Mouse (Mus musculus): ENCODE measurements around the gene Brd4. TPM values are rescaled to one million over a fixed set of nuclear protein-coding genes. Genes with fewer than 3 reads are reported as not detected.

The Brd4 gene
- polyA plus RNA-seq, 1 experiment from 2014 or later: 130 TPM

GRCm38 (mm10) chr17:32256896-32257295 is 27.6 kb downstream of the Brd4 start:
- no peaks in the 10 kb centered on the region for H3K4me1 ChIP-seq (replicated peaks; ENCODE audit: control insufficient read depth, insufficient read depth, low read length)
- ATAC-seq (replicated peaks; ENCODE audit: low FRiP score) (no peak), DNase-seq (ENCODE audit: low spot score) (no peak)
- H3K9ac ChIP-seq (ENCODE audit: low read length): no peak overlapping the region
- H3K27ac ChIP-seq (ENCODE audit: low read depth, low read length): no peak overlapping the region
- no peak overlapping the region for H3K4me3 ChIP-seq (ENCODE audit: low read depth, low read length)
- no peaks in the 10 kb centered on the region for H3K27me3 ChIP-seq (ENCODE audit: control insufficient read depth, insufficient read depth, low read length)
- H3K36me3 ChIP-seq (ENCODE audit: control insufficient read depth, insufficient read depth, low read length): no peaks in the 10 kb centered on the region
- no peaks in the 10 kb centered on the region for H3K9me3 ChIP-seq (ENCODE audit: control insufficient read depth, low read length)
- WGBS: 87% methylated on average over 2 of the region's 2 CpGs
- H3K4me2 ChIP-seq (ENCODE audit: low read depth, low read length, severe bottlenecking): no peak overlapping the region

- Histone ChIP-seq H3K27ac (ENCODE audit: low read depth, low read length) (no peak overlapping the region), H3K9ac (ENCODE audit: low read length) (no peak overlapping the region), H3K4me3 (ENCODE audit: low read depth, low read length) (no peak overlapping the region), H3K4me1 (replicated peaks; ENCODE audit: control insufficient read depth, insufficient read depth, low read length) (no peaks in the 10 kb centered on the region), H3K36me3 (ENCODE audit: control insufficient read depth, insufficient read depth, low read length) (no peaks in the 10 kb centered on the region), H3K9me3 (ENCODE audit: control insufficient read depth, low read length) (no peaks in the 10 kb centered on the region), H3K27me3 (ENCODE audit: control insufficient read depth, insufficient read depth, low read length) (no peaks in the 10 kb centered on the region), H3K4me2 (ENCODE audit: low read depth, low read length, severe bottlenecking) (no peak overlapping the region)
- 95% methylated on average over 2 of the region's 2 CpGs for WGBS
- ATAC-seq (replicated peaks; ENCODE audit: low FRiP score) (no peak), DNase-seq (ENCODE audit: low spot score) (no peak)
Measured at GRCm38 (mm10) chr17:32253261-32253660, 31.3 kb downstream of the Brd4 start.

GRCm38 (mm10) chr17:32251827-32252470 is 32.6 kb downstream of the Brd4 start:
- no peaks in the 10 kb centered on the region for H3K27me3 ChIP-seq (ENCODE audit: control insufficient read depth, insufficient read depth, low read length)
- no peaks in the 10 kb centered on the region for H3K4me1 ChIP-seq (replicated peaks; ENCODE audit: control insufficient read depth, insufficient read depth, low read length)
- H3K27ac ChIP-seq (ENCODE audit: low read depth, low read length): no peak overlapping the region
- H3K4me2 ChIP-seq (ENCODE audit: low read depth, low read length, severe bottlenecking): no peak overlapping the region
- DNase-seq (ENCODE audit: low spot score): no peak
- no peak for ATAC-seq (replicated peaks; ENCODE audit: low FRiP score)
- no peaks in the 10 kb centered on the region for H3K36me3 ChIP-seq (ENCODE audit: control insufficient read depth, insufficient read depth, low read length)
- no peak overlapping the region for H3K4me3 ChIP-seq (ENCODE audit: low read depth, low read length)
- no peak overlapping the region for H3K9ac ChIP-seq (ENCODE audit: low read length)
- no peaks in the 10 kb centered on the region for H3K9me3 ChIP-seq (ENCODE audit: control insufficient read depth, low read length)
- WGBS: 93% methylated on average over 2 of the region's 2 CpGs

GRCm38 (mm10) chr17:32250066-32250465 is 34.5 kb downstream of the Brd4 start:
- no peaks in the 10 kb centered on the region for H3K4me1 ChIP-seq (replicated peaks; ENCODE audit: control insufficient read depth, insufficient read depth, low read length)
- no peak overlapping the region for H3K9ac ChIP-seq (ENCODE audit: low read length)
- no peak overlapping the region for H3K4me3 ChIP-seq (ENCODE audit: low read depth, low read length)
- H3K27ac ChIP-seq (ENCODE audit: low read depth, low read length): no peak overlapping the region
- DNase-seq (ENCODE audit: low spot score) (no peak), ATAC-seq (replicated peaks; ENCODE audit: low FRiP score) (no peak)
- no peak overlapping the region for H3K4me2 ChIP-seq (ENCODE audit: low read depth, low read length, severe bottlenecking)
- 92% methylated on average over 1 of the region's 1 CpGs for whole genome bisulfite sequencing
- no peaks in the 10 kb centered on the region for H3K9me3 ChIP-seq (ENCODE audit: control insufficient read depth, low read length)
- H3K36me3 ChIP-seq (ENCODE audit: control insufficient read depth, insufficient read depth, low read length): no peaks in the 10 kb centered on the region
- H3K27me3 ChIP-seq (ENCODE audit: control insufficient read depth, insufficient read depth, low read length): no peaks in the 10 kb centered on the region

- Histone ChIP-seq H3K9me3 (ENCODE audit: control insufficient read depth, low read length) (no peaks in the 10 kb centered on the region), H3K36me3 (ENCODE audit: control insufficient read depth, insufficient read depth, low read length) (no peaks in the 10 kb centered on the region), H3K9ac (ENCODE audit: low read length) (no peak overlapping the region), H3K4me2 (ENCODE audit: low read depth, low read length, severe bottlenecking) (no peak overlapping the region), H3K4me1 (replicated peaks; ENCODE audit: control insufficient read depth, insufficient read depth, low read length) (no peaks in the 10 kb centered on the region), H3K27me3 (ENCODE audit: control insufficient read depth, insufficient read depth, low read length) (no peaks in the 10 kb centered on the region), H3K27ac (ENCODE audit: low read depth, low read length) (no peak overlapping the region), H3K4me3 (ENCODE audit: low read depth, low read length) (no peak overlapping the region)
- ATAC-seq (replicated peaks; ENCODE audit: low FRiP score) (no peak), DNase-seq (ENCODE audit: low spot score) (no peak)
- WGBS: 100% methylated on average over 1 of the region's 1 CpGs
Measured at GRCm38 (mm10) chr17:32248192-32248591, 36.3 kb downstream of the Brd4 start.

- no peak overlapping the region for H3K9ac ChIP-seq (ENCODE audit: low read length)
- H3K9me3 ChIP-seq (ENCODE audit: control insufficient read depth, low read length): no peaks in the 10 kb centered on the region
- DNase-seq (ENCODE audit: low spot score) (no peak), ATAC-seq (replicated peaks; ENCODE audit: low FRiP score) (no peak)
- H3K36me3 ChIP-seq (ENCODE audit: control insufficient read depth, insufficient read depth, low read length): no peaks in the 10 kb centered on the region
- no peaks in the 10 kb centered on the region for H3K27me3 ChIP-seq (ENCODE audit: control insufficient read depth, insufficient read depth, low read length)
- no peak overlapping the region for H3K27ac ChIP-seq (ENCODE audit: low read depth, low read length)
- no peak overlapping the region for H3K4me2 ChIP-seq (ENCODE audit: low read depth, low read length, severe bottlenecking)
- H3K4me1 ChIP-seq (replicated peaks; ENCODE audit: control insufficient read depth, insufficient read depth, low read length): no peaks in the 10 kb centered on the region
- H3K4me3 ChIP-seq (ENCODE audit: low read depth, low read length): no peak overlapping the region
- WGBS: 100% methylated on average over 1 of the region's 1 CpGs
Measured at GRCm38 (mm10) chr17:32247616-32248015, 36.9 kb downstream of the Brd4 start.

GRCm38 (mm10) chr17:32246117-32246516 is 38.4 kb downstream of the Brd4 start:
- no peak overlapping the region for H3K9ac ChIP-seq (ENCODE audit: low read length)
- 87% methylated on average over 5 of the region's 5 CpGs for WGBS
- H3K36me3 ChIP-seq (ENCODE audit: control insufficient read depth, insufficient read depth, low read length): peaks cover 2% of the 10 kb centered on the region; the same call in 1 of the 2 replicates
- no peaks in the 10 kb centered on the region for H3K27me3 ChIP-seq (ENCODE audit: control insufficient read depth, insufficient read depth, low read length)
- H3K4me2 ChIP-seq (ENCODE audit: low read depth, low read length, severe bottlenecking): no peak overlapping the region
- H3K4me3 ChIP-seq (ENCODE audit: low read depth, low read length): no peak overlapping the region
- ATAC-seq (replicated peaks; ENCODE audit: low FRiP score) (no peak), DNase-seq (ENCODE audit: low spot score) (no peak)
- no peak overlapping the region for H3K27ac ChIP-seq (ENCODE audit: low read depth, low read length)
- no peaks in the 10 kb centered on the region for H3K9me3 ChIP-seq (ENCODE audit: control insufficient read depth, low read length)
- H3K4me1 ChIP-seq (replicated peaks; ENCODE audit: control insufficient read depth, insufficient read depth, low read length): no peaks in the 10 kb centered on the region

GRCm38 (mm10) chr17:32240881-32241531 is 43.5 kb downstream of the Brd4 start:
- ATAC-seq (replicated peaks; ENCODE audit: low FRiP score): no peak
- peaks cover 2% of the 10 kb centered on the region; the same call in 1 of the 2 replicates for H3K36me3 ChIP-seq (ENCODE audit: control insufficient read depth, insufficient read depth, low read length)
- no peaks in the 10 kb centered on the region for H3K9me3 ChIP-seq (ENCODE audit: control insufficient read depth, low read length)
- H3K4me1 ChIP-seq (replicated peaks; ENCODE audit: control insufficient read depth, insufficient read depth, low read length): peaks cover 1% of the 10 kb centered on the region; the same call in 1 of the 2 replicates
- DNase-seq (ENCODE audit: low spot score): no peak
- WGBS: 93% methylated on average over 2 of the region's 2 CpGs
- no peaks in the 10 kb centered on the region for H3K27me3 ChIP-seq (ENCODE audit: control insufficient read depth, insufficient read depth, low read length)
- no peak overlapping the region for H3K9ac ChIP-seq (ENCODE audit: low read length)
- no peak overlapping the region for H3K4me2 ChIP-seq (ENCODE audit: low read depth, low read length, severe bottlenecking)
- H3K27ac ChIP-seq (ENCODE audit: low read depth, low read length): no peak overlapping the region
- H3K4me3 ChIP-seq (ENCODE audit: low read depth, low read length): no peak overlapping the region

GRCm38 (mm10) chr17:32238589-32238988 is 45.9 kb downstream of the Brd4 start:
- H3K9ac ChIP-seq (ENCODE audit: low read length): no peak overlapping the region
- H3K9me3 ChIP-seq (ENCODE audit: control insufficient read depth, low read length): no peaks in the 10 kb centered on the region
- H3K4me1 ChIP-seq (replicated peaks; ENCODE audit: control insufficient read depth, insufficient read depth, low read length): peaks cover 2% of the 10 kb centered on the region; the same call in 1 of the 2 replicates
- H3K27me3 ChIP-seq (ENCODE audit: control insufficient read depth, insufficient read depth, low read length): no peaks in the 10 kb centered on the region
- DNase-seq (ENCODE audit: low spot score) (no peak), ATAC-seq (replicated peaks; ENCODE audit: low FRiP score) (no peak)
- no peak overlapping the region for H3K27ac ChIP-seq (ENCODE audit: low read depth, low read length)
- H3K4me2 ChIP-seq (ENCODE audit: low read depth, low read length, severe bottlenecking): no peak overlapping the region
- no peak overlapping the region for H3K4me3 ChIP-seq (ENCODE audit: low read depth, low read length)
- peaks cover 2% of the 10 kb centered on the region; the same call in 1 of the 2 replicates for H3K36me3 ChIP-seq (ENCODE audit: control insufficient read depth, insufficient read depth, low read length)
- 73% methylated on average over 1 of the region's 1 CpGs for WGBS

Data from forebrain, embryonic 11.5 days (tissue).